Mouse (Mus musculus): Measurements from ENCODE around the gene Pdxk.
"Not testable (repeated sequence)": the region's sequence is repeated elsewhere in the genome, so short reads cannot be mapped to it uniquely, and the experiment has no call there.

Gene Pdxk

GRCm38 (mm10) chr10:78417888-78418287 lies 46.9 kb downstream of the Pdxk start:
- DNase-seq: no peak

- DNase-seq: not testable (repeated sequence)
Observed at GRCm38 (mm10) chr10:78414936-78415335, 49.8 kb downstream of the Pdxk start.

- DNase-seq: no peak
Observed at GRCm38 (mm10) chr10:78413152-78413520, 51.6 kb downstream of the Pdxk start.

- DNase-seq: peak; percentile 98
Observed at GRCm38 (mm10) chr10:78412319-78413151, 52.2 kb downstream of the Pdxk start, which contains the start of gene Rrp1. TSS of gene Rrp1 (minus strand) at chr10:78413043.

GRCm38 (mm10) chr10:78411851-78412250 lies 52.9 kb downstream of the Pdxk start:
- DNase-seq: peak; percentile 62

- no peak for DNase-seq
Observed at GRCm38 (mm10) chr10:78409035-78409788, 55.6 kb downstream of the Pdxk start.

- DNase-seq: no peak
Observed at GRCm38 (mm10) chr10:78407132-78407531, 57.6 kb downstream of the Pdxk start.

GRCm38 (mm10) chr10:78406152-78406551 lies 58.6 kb downstream of the Pdxk start:
- DNase-seq: no peak

GRCm38 (mm10) chr10:78402301-78402922 lies 62.4 kb downstream of the Pdxk start:
- DNase-seq: no peak

GRCm38 (mm10) chr10:78401127-78401526 lies 63.6 kb downstream of the Pdxk start:
- no peak for DNase-seq

- DNase-seq: no peak
Observed at GRCm38 (mm10) chr10:78399090-78399657, 65.6 kb downstream of the Pdxk start.

GRCm38 (mm10) chr10:78396625-78396885 lies 68.2 kb downstream of the Pdxk start:
- no peak for DNase-seq

GRCm38 (mm10) chr10:78395819-78396624 lies 68.8 kb downstream of the Pdxk start:
- peak; percentile 90 for DNase-seq

GRCm38 (mm10) chr10:78395377-78395776 lies 69.4 kb downstream of the Pdxk start:
- no peak for DNase-seq

GRCm38 (mm10) chr10:78392072-78392471 lies 72.7 kb downstream of the Pdxk start:
- peak; percentile 83 for DNase-seq

- no peak for DNase-seq
Observed at GRCm38 (mm10) chr10:78390982-78391470, 73.7 kb downstream of the Pdxk start.

GRCm38 (mm10) chr10:78388216-78388980 lies 76.4 kb downstream of the Pdxk start:
- peak; percentile 44 for DNase-seq
